Mouse (Mus musculus): ENCODE measurements at regions not wholly inside any gene's neighbourhood (a gene's known extent, or its start where the extent isn't known, plus 50 kb on each side); places are given as distances from the start of the nearest gene placed in this dataset.

DNA sequence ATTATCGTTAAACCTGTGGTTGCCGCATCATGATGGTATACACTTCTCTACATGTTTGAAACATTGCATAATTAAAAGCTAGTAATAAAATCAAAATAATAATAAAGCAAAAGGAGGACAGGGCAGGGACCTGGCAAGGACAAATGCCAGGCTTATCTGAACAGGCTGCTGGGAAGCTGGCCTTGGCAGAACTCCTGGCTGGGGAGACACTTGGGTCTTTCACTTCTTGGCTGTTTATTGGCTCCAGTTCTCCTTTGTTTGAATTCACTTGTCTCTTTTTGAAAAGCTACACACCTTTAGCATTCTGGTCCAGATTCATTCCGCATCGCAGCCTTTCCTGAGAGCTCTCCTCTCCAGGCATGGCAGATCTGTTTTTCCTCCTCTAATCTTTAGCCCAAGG lies 91.6 kb upstream of the Nckap5 start:
- DNase-seq (ENCODE audit: low spot score), result no peak

- DNase-seq (ENCODE audit: low spot score), result no peak
Observed at GRCm38 (mm10) chr1:126918876-126919275, 88.3 kb upstream of the Nckap5 start.

GRCm38 (mm10) chr1:126917872-126918271 lies 87.3 kb upstream of the Nckap5 start:
- DNase-seq (ENCODE audit: low spot score), result no peak

GRCm38 (mm10) chr1:126916369-126916768 lies 85.8 kb upstream of the Nckap5 start:
- no peak for DNase-seq (ENCODE audit: low spot score)

DNA sequence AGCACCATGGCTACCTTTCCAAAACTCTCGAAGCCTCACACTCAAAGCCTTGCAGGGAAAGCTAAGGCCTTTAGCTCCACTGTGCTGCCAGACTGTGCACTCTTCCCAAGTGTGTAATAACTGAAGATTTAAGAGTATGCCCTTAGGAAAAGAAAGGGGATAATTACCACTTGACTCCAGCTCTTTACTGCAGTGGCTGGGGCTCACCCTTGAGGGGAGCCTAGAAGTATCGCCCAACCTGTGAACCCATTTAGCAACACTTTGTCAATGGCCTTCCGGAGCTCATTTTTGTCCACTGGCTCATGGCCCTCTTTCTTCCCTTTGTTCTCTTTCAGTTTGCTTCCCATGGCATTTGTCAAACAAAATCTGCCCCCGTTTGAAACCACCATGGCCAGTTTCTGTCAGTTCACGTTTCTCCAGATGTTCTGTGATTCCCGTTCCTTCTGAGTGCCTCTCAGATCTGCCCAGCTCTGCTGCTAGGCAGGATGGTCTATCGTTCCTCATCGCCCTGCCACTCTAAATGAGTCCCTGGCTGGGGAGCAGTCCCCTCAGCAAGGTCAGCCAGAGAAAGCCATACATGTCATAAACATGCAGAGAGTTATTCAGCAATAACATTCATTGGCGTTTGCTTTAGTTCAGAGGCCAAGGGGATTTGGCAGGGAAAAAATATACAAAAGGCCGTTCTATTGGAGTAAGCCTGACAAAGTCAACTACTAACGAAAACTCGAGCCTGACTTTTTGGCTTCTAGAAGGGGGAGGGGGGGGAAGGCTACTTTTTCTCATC lies 80.9 kb upstream of the Nckap5 start:
- DNase-seq (ENCODE audit: low spot score), result no peak

GRCm38 (mm10) chr1:126907417-126907816 lies 76.8 kb upstream of the Nckap5 start:
- no peak for DNase-seq (ENCODE audit: low spot score)

GRCm38 (mm10) chr1:126898484-126898883 lies 67.9 kb upstream of the Nckap5 start:
- no peak for DNase-seq (ENCODE audit: low spot score)

DNA sequence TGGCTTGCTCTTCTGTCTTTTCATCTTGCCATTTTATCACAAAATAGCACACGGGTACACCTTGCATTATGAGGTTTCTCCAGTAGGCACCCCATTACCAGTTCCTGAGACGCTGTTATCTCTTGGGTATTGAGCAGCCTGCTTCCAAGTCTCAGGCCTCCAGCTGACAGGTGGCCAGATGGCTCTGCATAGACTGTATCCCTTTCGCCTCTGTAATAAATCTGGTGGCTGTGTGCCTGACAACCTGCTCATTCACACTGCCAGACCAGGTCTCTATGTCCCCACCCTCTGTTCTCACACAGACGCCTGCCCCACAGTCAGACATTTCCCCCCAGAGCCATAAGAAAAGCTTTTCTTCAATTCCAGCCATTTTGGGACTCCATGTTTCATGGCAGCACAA lies 66.3 kb upstream of the Nckap5 start:
- no peak for DNase-seq (ENCODE audit: low spot score)

DNA sequence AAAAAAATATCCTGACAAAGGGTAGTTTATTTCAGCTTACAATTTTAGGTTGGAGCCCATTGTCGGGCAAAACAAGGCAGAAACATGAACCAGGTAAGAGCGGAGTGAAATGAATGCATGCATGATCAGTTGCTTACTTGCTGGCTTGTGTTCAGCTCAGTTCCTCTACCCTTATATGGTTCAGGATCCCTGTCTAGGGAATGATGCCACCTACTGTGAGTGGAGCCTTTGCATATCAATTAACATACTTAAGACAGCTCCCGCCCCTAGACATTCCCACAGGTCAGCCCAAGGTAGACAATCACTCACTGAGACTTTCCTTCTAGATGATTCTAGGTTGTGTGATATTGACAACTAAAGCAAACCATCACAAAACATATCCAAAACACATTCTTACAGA lies 50.2 kb upstream of the Nckap5 start:
- no peak for DNase-seq (ENCODE audit: low spot score)
